Mouse (Mus musculus): ENCODE measurements around the gene Sh3d19.

Sh3d19 gene

GRCm38 (mm10) chr3:85970742-85971598, at the start of gene Sh3d19:
Sh3d19 (plus strand) TSS chr3:85971109.
- peak; percentile 75 for DNase-seq (ENCODE audit: low spot score)

- no peak for DNase-seq (ENCODE audit: low spot score)
These were observed 48.6 kb upstream of the Sh3d19 start for GRCm38 (mm10) chr3:85922331-85922730.

- no peak for DNase-seq (ENCODE audit: low spot score)
These were observed 47.6 kb upstream of the Sh3d19 start for GRCm38 (mm10) chr3:85923343-85923742.

- DNase-seq (ENCODE audit: low spot score), result peak; percentile 73
These were observed 46.7 kb upstream of the Sh3d19 start for GRCm38 (mm10) chr3:85923954-85924945.

GRCm38 (mm10) chr3:85927296-85927695, 43.6 kb upstream of the Sh3d19 start:
- DNase-seq (ENCODE audit: low spot score), result no peak

GRCm38 (mm10) chr3:85928140-85928611, 42.7 kb upstream of the Sh3d19 start:
- no peak for DNase-seq (ENCODE audit: low spot score)

GRCm38 (mm10) chr3:85929711-85930110, 41.2 kb upstream of the Sh3d19 start:
- DNase-seq (ENCODE audit: low spot score), result no peak

- DNase-seq (ENCODE audit: low spot score), result no peak
These were observed 40.1 kb upstream of the Sh3d19 start for GRCm38 (mm10) chr3:85930671-85931255.

GRCm38 (mm10) chr3:85931859-85932258, 39.0 kb upstream of the Sh3d19 start:
- no peak for DNase-seq (ENCODE audit: low spot score)

- no peak for DNase-seq (ENCODE audit: low spot score)
These were observed 37.3 kb upstream of the Sh3d19 start for GRCm38 (mm10) chr3:85933586-85933985.

- DNase-seq (ENCODE audit: low spot score), result no peak
These were observed 20.0 kb upstream of the Sh3d19 start for GRCm38 (mm10) chr3:85950914-85951313.

GRCm38 (mm10) chr3:85952696-85953283, 18.1 kb upstream of the Sh3d19 start:
- DNase-seq (ENCODE audit: low spot score), result no peak

GRCm38 (mm10) chr3:85955269-85955668, 15.6 kb upstream of the Sh3d19 start:
- DNase-seq (ENCODE audit: low spot score), result no peak

- DNase-seq (ENCODE audit: low spot score), result no peak
These were observed 15.2 kb upstream of the Sh3d19 start for GRCm38 (mm10) chr3:85955704-85956103.

- DNase-seq (ENCODE audit: low spot score), result no peak
These were observed 11.2 kb upstream of the Sh3d19 start for GRCm38 (mm10) chr3:85959669-85960068.

- DNase-seq (ENCODE audit: low spot score), result no peak
These were observed 9.8 kb upstream of the Sh3d19 start for GRCm38 (mm10) chr3:85961134-85961533.

- no peak for DNase-seq (ENCODE audit: low spot score)
These were observed 5.4 kb upstream of the Sh3d19 start for GRCm38 (mm10) chr3:85965479-85965878.

- no peak for DNase-seq (ENCODE audit: low spot score)
These were observed 1.9 kb upstream of the Sh3d19 start for GRCm38 (mm10) chr3:85969040-85969439.

GRCm38 (mm10) chr3:85971599-85971975, 678 bp downstream of the Sh3d19 start:
- DNase-seq (ENCODE audit: low spot score), result peak; percentile 18

- no peak for DNase-seq (ENCODE audit: low spot score)
These were observed 2.6 kb downstream of the Sh3d19 start for GRCm38 (mm10) chr3:85973376-85974140.

- no peak for DNase-seq (ENCODE audit: low spot score)
These were observed 3.5 kb downstream of the Sh3d19 start for GRCm38 (mm10) chr3:85974451-85974850.
